Mouse (Mus musculus): ENCODE data around the gene Mpdu1.
A peak's percentile ranks its signal among the peaks of the same experiment; 100 is the strongest.

GRCm38 (mm10) chr11:69613553-69614256 is 48.7 kb downstream of the Mpdu1 start:
- TF ChIP-seq ETS1 (IDR thresholded peaks at IDR 0.05; ENCODE audit: low read depth, low read length) (no peak), TBP (IDR thresholded peaks at IDR 0.05; ENCODE audit: low read depth, low read length) (no peak), EP300 (IDR thresholded peaks at IDR 0.05; ENCODE audit: low read depth in 1 of 2, low read length in 2 of 2) (no peak), MYC (IDR thresholded peaks at IDR 0.05; ENCODE audit: low read depth, low read length) (no peak), GATA1 (IDR thresholded peaks at IDR 0.05; ENCODE audit: low read depth, low read length) (no peak; the same call in 1 of the 2 replicates), POLR2A (IDR thresholded peaks at IDR 0.05; ENCODE audit: control insufficient read depth in 1 of 2, insufficient read depth in 1 of 2, low read depth in 1 of 2, low read length in 2 of 2, poor library complexity in 1 of 2) (no peak), CTCF (IDR thresholded peaks at IDR 0.05 in 2 of 3, conservative IDR thresholded peaks at IDR 0.05 in 1 of 3; ENCODE audit: control insufficient read depth in 1 of 3, insufficient read depth in 1 of 3, low read depth in 2 of 3, low read length in 3 of 3, poor library complexity in 1 of 3, severe bottlenecking in 1 of 3) (peak; percentile 66 to 92 (median 81)), USF1 (IDR thresholded peaks at IDR 0.05; ENCODE audit: low read depth, low read length) (no peak)

Measured in MEL (cell line).